In the genomic region with DNA sequence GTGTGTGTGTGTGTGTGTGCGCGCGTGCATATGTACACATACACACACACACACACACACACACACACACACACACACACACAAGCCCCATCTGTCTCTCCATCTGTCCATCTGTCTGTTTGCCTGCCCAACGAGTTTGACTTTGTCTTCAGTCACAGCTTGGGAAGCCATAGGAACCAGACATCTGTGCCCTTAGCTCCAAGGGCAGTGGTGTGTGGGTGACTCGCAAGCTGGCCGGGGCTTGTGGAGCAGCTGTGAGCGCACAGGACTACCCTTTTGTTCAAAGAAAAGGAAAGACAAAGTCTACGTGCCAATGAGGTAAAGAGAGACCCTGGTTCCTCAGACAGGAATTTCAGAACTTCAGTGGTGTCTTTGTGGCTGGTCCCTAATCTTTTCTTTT, we compare ENCODE assay signal across 10 mouse cellular contexts. TPM values are rescaled to one million over a fixed set of nuclear protein-coding genes. Genes with fewer than 3 reads are reported as not detected.
DNase-seq lines count a peak whose midpoint lies in the region; ATAC-seq lines count a peak whose summit lies in the region.
"Had no signal": no experiment of that assay in that cellular context is flagged by ENCODE, and none has a peak within 500 bp of the region (broad histone marks: within the 10 kb centered on the region; RNA-seq: fewer than 3 reads in every experiment).

No protein-coding gene starts in this region.

- H3K9ac ChIP-seq in forebrain, embryonic 14.5 days (ENCODE audit: low read length): no peak overlapping the region; the same call in 1 of the 2 replicates
- no peak overlapping the region for H3K9ac ChIP-seq in neural tube, embryonic 15.5 days (replicated peaks)
- H3K9ac ChIP-seq in kidney, embryonic 16.5 days (replicated peaks; ENCODE audit: low read length): no peak overlapping the region

- H3K27ac ChIP-seq in forebrain, embryonic 14.5 days (ENCODE audit: low read depth, low read length): peak overlapping the region; percentile 79
- H3K27ac ChIP-seq in neural tube, embryonic 15.5 days (replicated peaks): no peak overlapping the region
- H3K27ac ChIP-seq in kidney, embryonic 16.5 days (ENCODE audit: low read length): no peak overlapping the region

- H3K4me3 ChIP-seq in forebrain, embryonic 14.5 days (ENCODE audit: low read depth, low read length): no peak overlapping the region
- no peak overlapping the region for H3K4me3 ChIP-seq in neural tube, embryonic 15.5 days (replicated peaks)
- no peak overlapping the region for H3K4me3 ChIP-seq in kidney, embryonic 16.5 days (ENCODE audit: low read length)
- H3K4me3 ChIP-seq: erythroblast, embryonic 14.5 days had no signal

- H3K4me2 ChIP-seq in forebrain, embryonic 14.5 days (ENCODE audit: low read length): peak overlapping the region; percentile 38
- H3K4me2 ChIP-seq in neural tube, embryonic 15.5 days: peak overlapping the region; percentile 35
- H3K4me2 ChIP-seq in kidney, embryonic 16.5 days (replicated peaks; ENCODE audit: low read depth, low read length): no peak overlapping the region

- DNase-seq in right cerebral cortex, postnatal 14 days: peak; percentile 15
- no peak for DNase-seq in right cerebral cortex, adult 2 months (ENCODE audit: low spot score in 2 of 2)
- peak; percentile 85 for DNase-seq in forebrain, embryonic 14.5 days (ENCODE audit: low spot score)
- peak; percentile 51 to 69 for DNase-seq in layer of hippocampus, postnatal 10 days (ENCODE audit: low spot score in 2 of 2)
- DNase-seq in lung, adult 18-20 months: no peak
- no peak for DNase-seq in thymus, postnatal 14 days

- H3K4me1 ChIP-seq in forebrain, embryonic 14.5 days (ENCODE audit: control insufficient read depth, insufficient read depth, low read length): peaks cover 14% of the 10 kb centered on the region
- peaks cover 22% of the 10 kb centered on the region for H3K4me1 ChIP-seq in neural tube, embryonic 15.5 days
- peaks cover 12% of the 10 kb centered on the region for H3K4me1 ChIP-seq in kidney, embryonic 16.5 days (ENCODE audit: insufficient read depth, low read length)

- ATAC-seq in forebrain, embryonic 14.5 days: peak; percentile 75
- ATAC-seq in neural tube, embryonic 15.5 days (ENCODE audit: low FRiP score): peak; percentile 65; the same call in 1 of the 2 replicates
- no peak for ATAC-seq in kidney, embryonic 16.5 days (ENCODE audit: low FRiP score, low TSS enrichment)

- H3K36me3 ChIP-seq in forebrain, embryonic 14.5 days (ENCODE audit: control insufficient read depth, insufficient read depth, low read length): no peaks in the 10 kb centered on the region
- no peaks in the 10 kb centered on the region for H3K36me3 ChIP-seq in neural tube, embryonic 15.5 days
- no peaks in the 10 kb centered on the region for H3K36me3 ChIP-seq in kidney, embryonic 16.5 days (ENCODE audit: insufficient read depth, low read length)
- H3K36me3 ChIP-seq: G1E had no signal

- 26% methylated on average over 7 of the region's 8 CpGs for whole genome bisulfite sequencing in forebrain, embryonic 14.5 days
- 25% methylated on average over 8 of the region's 8 CpGs for WGBS in neural tube, embryonic 15.5 days
- 49% methylated on average over 8 of the region's 8 CpGs for WGBS in kidney, embryonic 16.5 days

- H3K9me3 ChIP-seq in forebrain, embryonic 14.5 days (replicated peaks; ENCODE audit: control insufficient read depth, low read length): no peaks in the 10 kb centered on the region
- H3K9me3 ChIP-seq in neural tube, embryonic 15.5 days (replicated peaks): no peaks in the 10 kb centered on the region
- H3K9me3 ChIP-seq in kidney, embryonic 16.5 days (ENCODE audit: low read length): no peaks in the 10 kb centered on the region
- H3K9me3 ChIP-seq: G1E had no signal

- H3K27me3 ChIP-seq in forebrain, embryonic 14.5 days (replicated peaks; ENCODE audit: control insufficient read depth, insufficient read depth, low read length): no peaks in the 10 kb centered on the region
- no peaks in the 10 kb centered on the region for H3K27me3 ChIP-seq in neural tube, embryonic 15.5 days (replicated peaks)
- H3K27me3 ChIP-seq in kidney, embryonic 16.5 days (ENCODE audit: insufficient read depth, low read length): no peaks in the 10 kb centered on the region

RNA-seq across cellular contexts. Expression of a gene that starts 51.1 kb away (rescaled TPM):
- 89.5 and 96.5 TPM in 2 replicates for polyA plus RNA-seq in forebrain, embryonic 14.5 days (2014; fragmentation: Nextera tagmentation; extraction: Ambion mirVana)
- 100 to 1,000 TPM; 561 to 584 TPM for total RNA-seq in layer of hippocampus, postnatal 10 days (2021)
- polyA plus RNA-seq in neural tube, embryonic 15.5 days (2015; fragmentation: Nextera tagmentation; extraction: Ambion mirVana): 65.8 and 79.2 TPM in 2 replicates
- 13.7 and 14.3 TPM in 2 replicates for polyA plus RNA-seq in kidney, embryonic 16.5 days (2015; fragmentation: Nextera tagmentation; extraction: Ambion mirVana)

Comparison
In these comparisons a context has a peak if more than half of its experiments do, and no peak if none do; other contexts are left out.
1. DNase-seq: peak in right cerebral cortex, postnatal 14 days (single experiment), forebrain, embryonic 14.5 days (single experiment) and layer of hippocampus, postnatal 10 days (2 of 2); none in right cerebral cortex, adult 2 months (0 of 2), lung, adult 18-20 months (0 of 2) and thymus, postnatal 14 days (single experiment).